Mouse (Mus musculus) small intestine, adult 2 months (tissue): ENCODE data around the gene Sulf2.

ENCODE experiments used
- CTCF ChIP-seq: fragments of 200-500 bp; IDR thresholded peaks from 2 replicates; pipeline ENCODE4 v1.5.1; 2012; ENCODE audit warnings: low read depth, mild to moderate bottlenecking, control low read depth, inconsistent platforms, low read length, moderate library complexity, mixed read lengths; ENCODE audit not compliant: insufficient replicate concordance, insufficient read length; ENCODE audit errors: extremely low read depth
- POLR2A ChIP-seq: fragments of 200-500 bp; IDR thresholded peaks from 2 replicates; pipeline ENCODE4 v1.6.1; 2012; ENCODE audit warnings: low read depth, mild to moderate bottlenecking, control low read depth, inconsistent platforms, low read length, moderate library complexity

DNA sequence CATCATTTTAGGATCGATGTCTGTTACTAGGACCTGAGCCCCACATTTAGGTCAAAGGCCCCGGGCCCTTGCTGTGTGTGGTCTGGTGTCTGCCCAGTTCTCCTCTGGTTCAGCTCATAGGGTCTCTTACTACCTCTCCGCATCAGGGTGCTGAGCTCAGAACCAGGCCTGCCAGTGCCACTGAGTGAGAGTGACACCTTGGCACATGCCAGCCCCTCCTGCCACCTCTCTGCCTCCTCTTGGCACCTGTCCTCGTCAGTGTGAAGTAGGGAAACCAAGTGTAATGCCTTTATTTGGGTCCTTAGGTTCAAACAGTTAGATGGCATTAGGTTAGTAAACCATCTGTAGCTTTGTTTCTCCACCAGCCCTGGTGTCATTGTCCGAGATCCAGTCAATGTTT, 84.0 kb downstream of the Sulf2 start:
- TF ChIP-seq POLR2A = no peak
- no peak for TF ChIP-seq CTCF
